Mouse (Mus musculus) liver, embryonic 14.5 days (tissue): ENCODE data around the gene Fate1. TPM values are rescaled to one million over a fixed set of nuclear protein-coding genes. Genes with fewer than 3 reads are reported as not detected.
"Not testable (repeated sequence)": the region's sequence is repeated elsewhere in the genome, so short reads cannot be mapped to it uniquely, and the experiment has no call there.

Experiments used
- ATAC-seq: fragments of 200-750 bp; cut with Nextera tagmentation; 2 replicates; pipeline ENCODE4 v1.8.0; 2017; ENCODE audit warnings: moderate number of reproducible peaks, mild to moderate bottlenecking, moderate library complexity; ENCODE audit not compliant: insufficient read depth
- DNase-seq, 3 experiments: peaks; one replicate each; pipeline ENCODE4 v3.0.0-alpha.2; 2012 to 2013; ENCODE audit warnings: low read depth in 3 of 3, low spot score in 3 of 3
- H3K27ac ChIP-seq: fragments of 300-500 bp; sonication (generic); 2 replicates; pipeline ENCODE4 v1.5.1; 2014; ENCODE audit warnings: moderate library complexity, mild to moderate bottlenecking, control low read depth, inconsistent platforms
- H3K27me3 ChIP-seq: fragments of 300-500 bp; sonication (generic); 2 replicates; pipeline ENCODE4 v1.6.1; 2014; ENCODE audit warnings: mild to moderate bottlenecking, low read length, moderate library complexity; ENCODE audit not compliant: control insufficient read depth, insufficient read depth
- H3K36me3 ChIP-seq: fragments of 300-500 bp; sonication (generic); replicated peaks from 2 replicates; pipeline ENCODE4 v1.6.1; 2014; ENCODE audit warnings: low read depth; ENCODE audit not compliant: control insufficient read depth, insufficient read depth
- H3K4me1 ChIP-seq, 2 experiments: fragments of 200-500 bp in 1 of 2; fragments of 300-500 bp in 1 of 2; sonication (generic) in 1 of 2; replicated peaks; 2 replicates each; pipeline ENCODE4 v1.6.1; 2012 to 2014; ENCODE audit warnings: antibody characterized with exemption in 1 of 2, inconsistent platforms in 1 of 2, low read length in 1 of 2; ENCODE audit not compliant: control insufficient read depth in 2 of 2, insufficient read depth in 2 of 2
- H3K4me2 ChIP-seq: fragments of 300-500 bp; sonication (generic); 2 replicates; pipeline ENCODE4 v1.6.1; 2014; ENCODE audit warnings: low read depth, mild to moderate bottlenecking, control low read depth, moderate library complexity
- H3K4me3 ChIP-seq, 2 experiments: fragments of 200-500 bp in 1 of 2; fragments of 300-500 bp in 1 of 2; sonication (generic) in 1 of 2; 2 replicates each; pipeline ENCODE4 v1.5.1; 2012 to 2014; ENCODE audit warnings: low read depth in 2 of 2, low read length in 2 of 2, mild to moderate bottlenecking in 2 of 2, control low read depth in 1 of 2, inconsistent platforms in 1 of 2, moderate library complexity in 1 of 2; ENCODE audit not compliant: insufficient read depth in 1 of 2
- H3K9ac ChIP-seq: fragments of 300-500 bp; sonication (generic); replicated peaks from 2 replicates; pipeline ENCODE4 v1.6.1; 2014; ENCODE audit warnings: mild to moderate bottlenecking, control low read depth, moderate library complexity
- H3K9me3 ChIP-seq: fragments of 300-500 bp; sonication (generic); 2 replicates; pipeline ENCODE4 v1.6.1; 2016; ENCODE audit warnings: low read length, mixed read lengths; ENCODE audit not compliant: control insufficient read depth
- CTCF ChIP-seq: IDR thresholded peaks from 2 replicates; pipeline ENCODE4 v1.5.1; 2016; ENCODE audit warnings: antibody characterized with exemption, low read depth, control low read depth
- EP300 ChIP-seq: IDR thresholded peaks from 2 replicates; pipeline ENCODE4 v1.6.1; 2016; ENCODE audit warnings: antibody characterized with exemption, low read depth
- WGBS: fragments of 180-500 bp; shearing (Covaris S2); extraction: QIAGEN DNeasy Blood & Tissue Kit; methylation state at CpG from one replicate; pipeline ENCODE4 v1.1.7; 2014; ENCODE audit not compliant: insufficient replicate concordance; 5-methylcytosine and 5-hydroxymethylcytosine counted together
- polyA plus RNA-seq, 2 experiments: library from polyadenylated mRNA; depleted of rRNA in 1 of 2; stranded (reverse) in 1 of 2; unstranded in 1 of 2; fragments of >200 nt; fragmentation: Nextera tagmentation in 1 of 2; extraction: Ambion mirVana in 1 of 2; gene quantifications; 2 replicates each; pipeline versions ENCODE4 v1.2.1 to v1.2.3; 2012 to 2014

Fate1 gene
- polyA plus RNA-seq, 2 experiments = not detected

DNA sequence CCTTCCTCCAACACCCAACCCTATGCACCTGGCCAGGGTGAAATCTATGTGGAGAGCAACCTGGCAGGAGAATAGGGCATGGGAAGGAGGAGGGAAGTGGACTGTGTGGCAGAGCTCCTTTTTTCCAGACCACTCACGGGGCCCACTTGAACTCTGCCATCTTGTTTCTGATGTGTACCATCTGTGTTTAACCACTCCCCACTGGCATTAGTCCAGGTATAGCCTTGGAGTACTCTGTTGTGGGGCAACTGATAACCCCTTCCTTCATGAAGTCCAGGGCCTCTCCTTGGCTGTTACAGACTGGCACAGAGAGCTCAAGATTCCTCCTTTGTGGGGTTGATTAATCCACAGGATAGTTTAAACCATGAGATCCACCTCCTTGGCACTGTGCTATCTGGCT, 4.6 kb upstream of the Fate1 start:
- 58% methylated on average over 1 of the region's 1 CpGs for WGBS
- no peak overlapping the region for H3K9ac ChIP-seq
- no peak overlapping the region for H3K27ac ChIP-seq
- no peaks in the 10 kb centered on the region for H3K36me3 ChIP-seq
- H3K4me3 ChIP-seq = no peak overlapping the region
- H3K4me1 ChIP-seq = no peaks in the 10 kb centered on the region
- no peaks in the 10 kb centered on the region for H3K9me3 ChIP-seq
- TF ChIP-seq EP300 (no peak), CTCF (no peak)
- no peak for ATAC-seq
- H3K4me2 ChIP-seq = no peak overlapping the region
- no peak for DNase-seq
- H3K27me3 ChIP-seq = no peaks in the 10 kb centered on the region

DNA sequence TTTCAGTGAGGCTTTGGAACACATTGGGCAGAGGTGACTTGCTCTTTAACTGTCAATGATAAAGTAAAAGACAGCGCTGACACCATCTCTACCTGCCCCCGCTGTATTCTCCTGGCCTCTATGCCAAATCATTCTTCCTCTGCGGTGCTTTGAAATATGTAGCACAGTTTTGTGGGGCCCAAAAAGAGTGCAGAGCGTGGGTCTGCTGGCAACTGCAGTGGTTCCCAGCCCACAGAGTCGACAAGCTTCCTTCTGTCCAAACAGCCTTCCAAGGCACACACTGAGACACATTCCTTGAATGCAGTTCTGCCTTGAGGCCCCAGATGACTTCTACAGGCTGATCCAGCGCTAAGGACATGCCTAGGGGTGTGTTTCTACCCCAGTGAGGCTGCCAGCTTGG, 4.0 kb upstream of the Fate1 start:
- no peak overlapping the region for H3K9ac ChIP-seq
- no peak overlapping the region for H3K4me3 ChIP-seq
- H3K36me3 ChIP-seq = no peaks in the 10 kb centered on the region
- DNase-seq = no peak
- WGBS = 51% methylated on average over 6 of the region's 6 CpGs
- no peak overlapping the region for H3K4me2 ChIP-seq
- H3K9me3 ChIP-seq = no peaks in the 10 kb centered on the region
- no peaks in the 10 kb centered on the region for H3K4me1 ChIP-seq
- ATAC-seq = no peak
- no peaks in the 10 kb centered on the region for H3K27me3 ChIP-seq
- H3K27ac ChIP-seq = no peak overlapping the region
- TF ChIP-seq EP300 (no peak), CTCF (no peak)

DNA sequence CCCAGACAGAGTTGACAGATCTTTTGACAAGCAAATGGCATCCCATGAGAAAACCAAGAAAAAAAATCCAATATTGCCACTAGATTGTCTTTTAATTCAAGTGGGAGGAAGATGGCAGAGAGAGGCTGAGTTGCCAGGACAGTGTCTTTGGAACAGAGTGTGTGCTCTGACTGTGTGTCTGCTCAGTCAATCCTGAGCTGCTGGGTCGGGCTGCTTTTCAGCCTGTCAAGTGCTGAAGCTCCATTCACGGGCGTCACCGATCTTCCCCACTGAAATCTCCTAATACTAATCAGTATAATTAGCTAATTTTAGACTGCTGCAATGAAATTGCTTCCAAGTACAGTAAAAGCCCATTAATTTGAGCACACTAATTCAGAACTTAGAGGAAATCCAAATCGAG, 1.5 kb upstream of the Fate1 start:
- H3K4me1 ChIP-seq = no peaks in the 10 kb centered on the region

DNA sequence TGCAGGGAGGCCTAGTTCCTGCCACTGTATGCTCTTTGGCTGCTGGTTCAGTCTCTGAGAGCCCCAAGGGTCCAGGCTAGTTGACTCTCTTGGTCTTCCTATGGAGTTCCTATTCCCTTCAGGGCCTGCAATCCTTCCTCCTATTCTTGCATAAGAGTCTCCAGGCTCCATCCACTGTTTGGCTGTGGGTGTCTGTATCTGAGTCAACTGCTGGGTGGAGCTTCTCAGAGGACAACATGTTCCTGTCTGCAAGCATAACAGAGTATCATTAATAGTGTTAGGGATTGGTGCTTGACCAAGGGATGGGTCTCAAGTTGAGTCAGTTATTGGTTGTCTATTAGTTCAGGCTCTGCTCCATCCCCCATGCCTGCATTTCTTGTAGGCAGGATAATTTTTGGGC, 4.9 kb downstream of the Fate1 start:
- not testable (repeated sequence) for H3K4me2 ChIP-seq, H3K4me1 ChIP-seq, ATAC-seq, H3K9ac ChIP-seq, H3K27me3 ChIP-seq, DNase-seq, H3K27ac ChIP-seq, H3K4me3 ChIP-seq, H3K9me3 ChIP-seq, H3K36me3 ChIP-seq

More for the DNA sequence above, 1.5 kb upstream of the Fate1 start:
- no peak for ATAC-seq
- 59% methylated on average over 5 of the region's 5 CpGs for WGBS
- no peak overlapping the region for H3K4me2 ChIP-seq
- no peaks in the 10 kb centered on the region for H3K27me3 ChIP-seq
- H3K27ac ChIP-seq = no peak overlapping the region
- no peaks in the 10 kb centered on the region for H3K36me3 ChIP-seq
- DNase-seq = no peak
- H3K9ac ChIP-seq = no peak overlapping the region
- H3K9me3 ChIP-seq = no peaks in the 10 kb centered on the region
- no peak for TF ChIP-seq EP300
- no peak for TF ChIP-seq CTCF
- no peak overlapping the region for H3K4me3 ChIP-seq

DNA sequence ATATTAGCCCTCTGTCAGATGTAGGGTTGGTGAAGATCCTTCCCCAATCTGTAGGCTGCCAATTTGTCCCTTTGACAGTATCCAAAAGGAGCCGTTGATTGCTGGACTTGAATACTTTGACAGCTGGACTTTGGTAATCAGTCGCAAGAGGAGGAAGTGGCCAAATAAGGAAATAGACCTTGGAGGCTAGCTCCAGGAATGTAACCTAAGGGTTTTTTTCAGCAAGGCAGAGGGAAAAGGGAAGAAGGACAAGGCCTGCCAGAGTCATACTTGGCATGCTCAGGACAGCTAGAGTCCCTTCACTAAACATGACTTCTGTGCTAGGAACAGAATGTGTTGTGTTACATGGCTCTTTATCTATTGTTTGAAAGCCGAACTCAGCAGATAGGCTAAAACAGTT, 7.7 kb downstream of the Fate1 start:
- Histone ChIP-seq H3K4me1 (no peaks in the 10 kb centered on the region), H3K27ac (no peak overlapping the region), H3K4me2 (no peak overlapping the region), H3K9ac (no peak overlapping the region), H3K4me3 (no peak overlapping the region), H3K27me3 (no peaks in the 10 kb centered on the region), H3K9me3 (no peaks in the 10 kb centered on the region), H3K36me3 (no peaks in the 10 kb centered on the region)
- DNase-seq = no peak
- 31% methylated on average over 3 of the region's 3 CpGs for WGBS
- ATAC-seq = no peak
- no peak for TF ChIP-seq EP300
- TF ChIP-seq CTCF = no peak

DNA sequence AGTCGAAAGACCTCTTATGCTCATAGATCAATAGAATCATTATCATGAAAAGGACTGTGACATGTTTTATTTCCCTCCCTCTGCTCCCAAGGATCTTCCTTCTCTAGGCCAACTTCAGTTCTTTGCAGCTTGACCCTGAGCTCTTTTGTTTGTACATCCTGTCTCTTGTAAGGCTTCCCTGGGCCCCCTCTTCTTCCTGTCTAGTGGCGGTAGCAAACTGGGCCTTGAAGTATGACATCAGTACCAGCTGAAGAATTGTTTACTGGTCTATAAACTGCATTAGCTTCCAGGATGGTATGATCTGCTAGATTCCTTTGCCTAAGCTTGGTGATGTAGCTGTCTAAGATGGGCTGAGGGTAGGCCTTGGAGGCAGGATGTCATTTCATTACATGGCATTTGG, 8.5 kb downstream of the Fate1 start:
- 56% methylated on average over 2 of the region's 2 CpGs for WGBS
- Histone ChIP-seq H3K36me3 (no peaks in the 10 kb centered on the region), H3K27ac (no peak overlapping the region), H3K4me1 (no peaks in the 10 kb centered on the region), H3K4me3 (no peak overlapping the region), H3K9ac (no peak overlapping the region), H3K4me2 (no peak overlapping the region), H3K27me3 (no peaks in the 10 kb centered on the region), H3K9me3 (no peaks in the 10 kb centered on the region)
- DNase-seq (no peak), ATAC-seq (no peak)
- no peak for TF ChIP-seq CTCF
- no peak for TF ChIP-seq EP300
